Mouse (Mus musculus): Measurements from ENCODE around the gene Ccdc157.

DNA sequence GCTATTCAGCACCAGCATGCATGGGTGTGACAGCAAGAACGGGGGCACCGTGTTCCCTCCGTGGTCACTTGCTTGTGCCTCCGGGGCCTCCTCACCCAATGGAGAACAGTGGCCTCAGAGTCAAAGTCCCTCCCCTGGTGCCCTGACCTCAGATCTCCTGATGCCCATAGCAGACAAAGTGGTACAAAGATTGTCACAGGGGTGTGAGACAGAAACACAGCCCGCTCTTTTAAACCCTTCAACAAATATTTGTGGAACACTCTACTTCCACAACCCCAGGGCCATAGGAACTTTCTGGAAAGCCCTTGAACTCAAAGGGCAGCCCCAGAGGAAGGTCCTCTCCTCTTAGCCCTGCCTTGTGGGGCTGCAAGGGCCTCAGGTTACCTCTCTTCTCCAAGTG, 37.9 kb downstream of the Ccdc157 start:
- TF ChIP-seq CTCF (IDR thresholded peaks at IDR 0.05; ENCODE audit: borderline replicate concordance, extremely low read depth, insufficient read depth, insufficient read length) (no peak), POLR2A (IDR thresholded peaks at IDR 0.05; ENCODE audit: borderline replicate concordance, extremely low read depth, insufficient read depth, insufficient read length, poor library complexity, severe bottlenecking) (no peak)

Measured in brain, embryonic 14.5 days (tissue).